Mouse (Mus musculus): ENCODE data around the gene Tlr3. TPM values are rescaled to one million over a fixed set of nuclear protein-coding genes. Genes with fewer than 3 reads are reported as not detected.
A peak's percentile ranks its signal among the peaks of the same experiment; 100 is the strongest.

Tlr3 gene
- total RNA-seq (2014; rRNA removed) (1.2 and 2.5 TPM in 2 replicates), polyA plus RNA-seq (2015; fragmentation: Nextera tagmentation; extraction: Ambion mirVana) (0.96 and 1.7 TPM in 2 replicates)

DNA sequence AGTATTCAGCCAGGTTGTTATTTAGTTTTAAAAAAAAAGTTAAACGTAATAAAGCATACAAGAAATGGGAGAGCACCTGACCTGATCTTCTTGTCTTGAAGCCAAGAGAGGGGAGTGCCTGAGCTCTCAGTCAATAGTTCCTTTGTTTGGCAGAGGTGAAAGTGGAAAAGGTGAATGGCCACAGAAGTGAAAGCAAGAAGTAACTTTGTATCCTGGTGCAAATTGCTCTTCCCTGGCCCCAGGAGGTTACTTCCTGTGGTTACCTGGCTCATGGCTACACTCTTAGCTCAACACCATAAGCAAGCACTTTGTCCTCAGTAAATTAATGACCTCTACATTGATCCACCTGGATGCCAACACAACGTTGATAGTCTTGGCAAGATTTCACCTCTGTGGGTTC lies at the start of gene Tlr3:
TSS of gene Tlr3 (minus strand) at position 199 of the 400 bp plus-strand sequence.
- no peak for ATAC-seq (ENCODE audit: low FRiP score)
- H3K4me2 ChIP-seq (ENCODE audit: low read depth, low read length, poor library complexity, severe bottlenecking), result peak within 1 kb of the TSS; percentile 40
- no peaks in the 10 kb centered on the region for H3K9me3 ChIP-seq (ENCODE audit: low read length)
- DNase-seq (ENCODE audit: low spot score), result no peak
- H3K36me3 ChIP-seq (ENCODE audit: insufficient read depth, low read length), result no peaks in the 10 kb centered on the region
- no peak for TF ChIP-seq CTCF (IDR thresholded peaks at IDR 0.05)
- H3K9ac ChIP-seq (replicated peaks; ENCODE audit: low read length, poor library complexity, severe bottlenecking), result no peak within 1 kb of the TSS
- H3K27me3 ChIP-seq (ENCODE audit: insufficient read depth, low read length), result no peaks in the 10 kb centered on the region
- peak within 1 kb of the TSS; percentile 1; the same call in 1 of the 2 replicates for H3K27ac ChIP-seq (ENCODE audit: low read depth, low read length)
- H3K4me3 ChIP-seq (ENCODE audit: low read depth, low read length), result peak within 1 kb of the TSS; percentile 22
- 71% methylated on average over 2 of the region's 2 CpGs for WGBS
- H3K4me1 ChIP-seq (ENCODE audit: insufficient read depth, low read length), result no peaks in the 10 kb centered on the region

DNA sequence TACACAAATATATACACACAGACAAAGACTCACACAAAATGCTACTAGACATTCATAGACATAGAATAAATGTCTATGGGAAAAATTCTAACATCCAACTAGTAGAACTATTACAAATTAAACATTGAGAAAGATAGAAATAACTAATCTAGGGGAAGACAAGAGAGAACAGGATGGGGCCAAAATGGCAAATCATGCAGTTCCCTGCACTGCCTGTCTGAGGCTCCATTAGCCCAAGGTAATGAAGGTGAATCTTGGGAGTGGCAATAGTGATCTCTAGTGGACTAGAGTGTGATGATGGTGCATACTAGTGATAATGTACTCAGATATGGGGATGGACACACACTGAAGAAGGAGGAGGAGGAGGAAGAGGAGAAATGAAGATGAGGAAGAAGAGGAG lies 47.0 kb upstream of the Tlr3 start:
- ATAC-seq (ENCODE audit: low FRiP score) (no peak), DNase-seq (ENCODE audit: low spot score) (no peak)
- Histone ChIP-seq H3K4me2 (ENCODE audit: low read depth, low read length, poor library complexity, severe bottlenecking) (no peak overlapping the region), H3K27ac (ENCODE audit: low read depth, low read length) (no peak overlapping the region), H3K9me3 (ENCODE audit: low read length) (no peaks in the 10 kb centered on the region), H3K9ac (replicated peaks; ENCODE audit: low read length, poor library complexity, severe bottlenecking) (no peak overlapping the region), H3K4me1 (ENCODE audit: insufficient read depth, low read length) (no peaks in the 10 kb centered on the region), H3K27me3 (ENCODE audit: insufficient read depth, low read length) (no peaks in the 10 kb centered on the region), H3K4me3 (ENCODE audit: low read depth, low read length) (no peak overlapping the region), H3K36me3 (ENCODE audit: insufficient read depth, low read length) (no peaks in the 10 kb centered on the region)
- TF ChIP-seq CTCF (IDR thresholded peaks at IDR 0.05), result peak; percentile 34

DNA sequence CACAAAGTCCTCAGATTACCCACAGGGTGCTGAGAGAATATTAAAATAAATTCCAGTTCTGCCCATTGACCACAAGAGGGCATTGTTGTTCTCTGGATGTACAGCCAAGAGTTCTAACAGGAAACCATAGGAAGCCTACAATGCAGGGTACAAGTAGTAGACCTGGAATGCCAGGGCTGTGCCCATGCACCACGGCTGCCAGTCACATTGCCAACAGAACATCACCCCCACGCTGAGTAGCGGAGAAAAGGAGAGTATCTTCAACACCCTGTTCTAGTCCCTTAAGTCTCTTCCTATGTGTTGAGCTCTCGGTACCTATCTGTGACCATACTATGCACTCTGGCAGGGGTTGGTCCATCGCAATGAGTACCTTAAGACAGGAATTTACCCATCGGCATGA lies 43.5 kb upstream of the Tlr3 start:
- Histone ChIP-seq H3K27me3 (ENCODE audit: insufficient read depth, low read length) (no peaks in the 10 kb centered on the region; the same call in 1 of the 2 replicates), H3K36me3 (ENCODE audit: insufficient read depth, low read length) (no peaks in the 10 kb centered on the region), H3K27ac (ENCODE audit: low read depth, low read length) (no peak overlapping the region), H3K4me3 (ENCODE audit: low read depth, low read length) (no peak overlapping the region), H3K9ac (replicated peaks; ENCODE audit: low read length, poor library complexity, severe bottlenecking) (no peak overlapping the region), H3K4me2 (ENCODE audit: low read depth, low read length, poor library complexity, severe bottlenecking) (0 out of 2 replicates have a peak overlapping the region, but pooled peaks have one; percentile 24), H3K9me3 (ENCODE audit: low read length) (no peaks in the 10 kb centered on the region), H3K4me1 (ENCODE audit: insufficient read depth, low read length) (no peaks in the 10 kb centered on the region)
- ATAC-seq (ENCODE audit: low FRiP score), result peak; percentile 63
- WGBS, result 62% methylated on average over 6 of the region's 6 CpGs
- TF ChIP-seq CTCF (IDR thresholded peaks at IDR 0.05), result peak; percentile 94
- peak; percentile 94 for DNase-seq (ENCODE audit: low spot score)

DNA sequence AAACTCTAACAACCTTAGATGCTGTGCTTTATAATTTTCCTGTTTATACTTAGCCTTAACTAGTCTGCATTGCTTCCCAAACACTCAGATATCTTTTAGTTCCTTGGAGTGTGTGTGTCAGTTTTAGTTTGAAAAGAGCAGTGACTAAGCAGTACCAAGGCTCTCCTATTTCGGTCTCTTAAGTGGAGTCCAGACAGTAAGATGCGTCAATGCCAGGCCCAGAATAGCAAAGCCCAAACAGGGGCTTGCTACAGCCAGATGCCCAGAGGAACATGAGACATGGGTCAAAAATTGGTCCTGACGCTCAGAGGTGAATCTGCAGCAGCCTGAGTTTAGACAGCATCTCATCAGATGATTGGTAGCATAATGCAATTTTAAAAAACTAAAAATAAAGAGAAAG lies 41.2 kb upstream of the Tlr3 start:
- Histone ChIP-seq H3K27me3 (ENCODE audit: insufficient read depth, low read length) (no peaks in the 10 kb centered on the region; the same call in 1 of the 2 replicates), H3K27ac (ENCODE audit: low read depth, low read length) (no peak overlapping the region), H3K9me3 (ENCODE audit: low read length) (no peaks in the 10 kb centered on the region), H3K4me2 (ENCODE audit: low read depth, low read length, poor library complexity, severe bottlenecking) (no peak overlapping the region), H3K36me3 (ENCODE audit: insufficient read depth, low read length) (no peaks in the 10 kb centered on the region), H3K4me1 (ENCODE audit: insufficient read depth, low read length) (no peaks in the 10 kb centered on the region), H3K9ac (replicated peaks; ENCODE audit: low read length, poor library complexity, severe bottlenecking) (no peak overlapping the region), H3K4me3 (ENCODE audit: low read depth, low read length) (no peak overlapping the region)
- DNase-seq (ENCODE audit: low spot score) (no peak), ATAC-seq (ENCODE audit: low FRiP score) (no peak)
- TF ChIP-seq CTCF (IDR thresholded peaks at IDR 0.05), result no peak
- 90% methylated on average over 3 of the region's 3 CpGs for WGBS

DNA sequence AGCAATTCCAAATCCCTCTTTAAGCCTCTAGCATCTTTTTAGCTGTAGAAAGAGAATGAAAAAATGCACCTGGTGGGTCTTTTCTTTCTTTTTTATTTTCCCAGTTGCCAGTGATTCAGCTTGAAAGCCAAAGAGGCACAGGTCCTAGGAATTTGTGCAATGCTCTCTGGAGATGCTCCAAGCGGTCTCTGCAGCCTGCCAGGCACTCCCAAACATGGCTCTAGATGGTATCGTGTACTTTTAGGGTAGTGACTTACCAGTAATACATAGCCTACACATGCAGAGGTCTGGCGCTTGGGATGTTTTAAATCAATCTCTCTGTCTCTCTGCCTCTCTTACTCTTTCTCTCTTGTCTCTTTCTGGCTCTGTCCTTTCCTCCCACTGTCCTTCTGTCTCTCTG lies 38.0 kb upstream of the Tlr3 start:
- H3K4me1 ChIP-seq (ENCODE audit: insufficient read depth, low read length), result no peaks in the 10 kb centered on the region
- no peak overlapping the region for H3K27ac ChIP-seq (ENCODE audit: low read depth, low read length)
- TF ChIP-seq CTCF (IDR thresholded peaks at IDR 0.05), result no peak
- no peak overlapping the region for H3K4me3 ChIP-seq (ENCODE audit: low read depth, low read length)
- ATAC-seq (ENCODE audit: low FRiP score), result no peak
- H3K4me2 ChIP-seq (ENCODE audit: low read depth, low read length, poor library complexity, severe bottlenecking), result no peak overlapping the region
- no peaks in the 10 kb centered on the region; the same call in 1 of the 2 replicates for H3K27me3 ChIP-seq (ENCODE audit: insufficient read depth, low read length)
- WGBS, result 89% methylated on average over 3 of the region's 3 CpGs
- H3K9ac ChIP-seq (replicated peaks; ENCODE audit: low read length, poor library complexity, severe bottlenecking), result no peak overlapping the region
- no peaks in the 10 kb centered on the region for H3K9me3 ChIP-seq (ENCODE audit: low read length)
- no peak for DNase-seq (ENCODE audit: low spot score)
- H3K36me3 ChIP-seq (ENCODE audit: insufficient read depth, low read length), result no peaks in the 10 kb centered on the region

DNA sequence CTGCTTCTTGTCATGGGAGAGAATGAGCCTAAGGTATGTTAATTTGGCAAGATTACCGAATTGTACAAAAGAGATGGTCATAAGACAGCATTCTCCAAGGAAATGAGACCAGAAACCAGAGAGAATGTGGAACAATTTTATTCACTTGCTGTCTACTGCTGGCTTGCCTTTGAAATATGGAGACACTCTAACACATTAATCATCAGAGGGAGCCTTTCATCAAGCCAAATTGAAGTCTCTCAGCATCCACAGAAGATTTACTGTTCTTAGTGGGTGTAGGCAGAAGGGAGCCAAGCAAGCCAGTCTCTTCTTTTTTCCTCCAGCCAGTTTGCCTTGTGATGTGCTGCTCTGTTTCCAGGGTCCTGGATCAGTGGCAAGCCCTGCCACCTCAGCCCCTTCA lies 37.4 kb upstream of the Tlr3 start:
- Histone ChIP-seq H3K9me3 (ENCODE audit: low read length) (no peaks in the 10 kb centered on the region), H3K36me3 (ENCODE audit: insufficient read depth, low read length) (no peaks in the 10 kb centered on the region), H3K27ac (ENCODE audit: low read depth, low read length) (no peak overlapping the region), H3K4me2 (ENCODE audit: low read depth, low read length, poor library complexity, severe bottlenecking) (no peak overlapping the region), H3K4me1 (ENCODE audit: insufficient read depth, low read length) (no peaks in the 10 kb centered on the region), H3K9ac (replicated peaks; ENCODE audit: low read length, poor library complexity, severe bottlenecking) (no peak overlapping the region), H3K4me3 (ENCODE audit: low read depth, low read length) (no peak overlapping the region), H3K27me3 (ENCODE audit: insufficient read depth, low read length) (no peaks in the 10 kb centered on the region; the same call in 1 of the 2 replicates)
- TF ChIP-seq CTCF (IDR thresholded peaks at IDR 0.05), result no peak
- DNase-seq (ENCODE audit: low spot score) (no peak), ATAC-seq (ENCODE audit: low FRiP score) (no peak)
- WGBS, result 53% methylated on average over 1 of the region's 1 CpGs

Measured in midbrain, postnatal 0 days (tissue).